Mouse (Mus musculus) embryonic fibroblast, embryonic 13.5 days (primary cell): ENCODE data around the gene Pdcd1lg2.

Experiments used
- CTCF ChIP-seq: IDR thresholded peaks from 2 replicates; pipeline ENCODE4 v1.5.1; 2011; ENCODE audit warnings: mild to moderate bottlenecking, control low read depth, low read length, moderate library complexity, borderline replicate concordance; ENCODE audit not compliant: insufficient read depth
- POLR2A ChIP-seq: IDR thresholded peaks from 2 replicates; pipeline ENCODE4 v1.6.1; 2011; ENCODE audit warnings: low read depth, mild to moderate bottlenecking, control low read depth, low read length, moderate library complexity

- TF ChIP-seq CTCF = no peak
- no peak for TF ChIP-seq POLR2A
Observed at GRCm38 (mm10) chr19:29410619-29411018, at the start of gene Pdcd1lg2.
